ENCODE assay signal across 46 mouse cellular contexts in the genomic region with DNA sequence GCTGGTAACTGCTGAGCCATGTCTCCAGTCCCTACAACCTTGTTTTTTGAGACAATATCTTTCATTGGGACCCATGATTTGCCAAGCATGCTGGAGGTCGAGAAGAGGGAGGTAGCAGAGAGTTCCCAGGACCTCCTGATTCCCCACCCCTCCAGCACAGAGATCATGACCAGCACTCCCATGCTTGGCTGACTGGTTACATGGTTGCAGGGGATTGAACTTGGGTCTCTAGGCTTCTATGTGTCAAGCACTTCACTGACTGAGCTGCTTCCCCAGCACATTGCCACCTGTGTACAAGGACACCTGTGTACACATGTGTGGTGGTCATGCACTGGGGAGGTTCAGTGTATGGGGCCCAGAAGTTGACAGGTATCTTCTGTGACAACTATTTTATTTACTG. TPM values are rescaled to one million over a fixed set of nuclear protein-coding genes. Genes with fewer than 3 reads are reported as not detected.
"Had no signal": no experiment of that assay in that cellular context is flagged by ENCODE, and none has a peak within 500 bp of the region (broad histone marks: within the 10 kb centered on the region; RNA-seq: fewer than 3 reads in every experiment).

No protein-coding gene starts in this region.

- H3K27ac ChIP-seq: heart, embryonic 13.5 days; heart, embryonic 15.5 days; hindbrain, embryonic 10.5 days; hindbrain, embryonic 12.5 days; hindbrain, embryonic 13.5 days; hindbrain, embryonic 14.5 days; hindbrain, embryonic 15.5 days; hindbrain, postnatal 0 days; intestine, embryonic 15.5 days; kidney, embryonic 15.5 days; kidney, postnatal 0 days; layer of hippocampus, adult 2 months; left cerebral cortex, adult 2 months had no signal

- DNase-seq: heart, postnatal 10 days; heart, postnatal 4 days; kidney, adult 11 months; kidney, adult 18-20 months; kidney, adult 2 months; kidney, adult 8-10 months; kidney, adult 9 months; kidney, postnatal 10 days; kidney, postnatal 14 days; kidney, postnatal 25 days; kidney, postnatal 36 days; kidney, postnatal 4 days; layer of hippocampus, adult 9-11 months; layer of hippocampus, postnatal 36 days had no signal

- H3K9me3 ChIP-seq: hindbrain, embryonic 12.5 days; intestine, embryonic 15.5 days; kidney, embryonic 15.5 days had no signal

- H3K4me1 ChIP-seq: heart, embryonic 12.5 days; heart, embryonic 13.5 days; heart, embryonic 15.5 days; hindbrain, embryonic 10.5 days; hindbrain, embryonic 12.5 days; hindbrain, embryonic 13.5 days; hindbrain, embryonic 15.5 days; intestine, embryonic 15.5 days; kidney, embryonic 15.5 days had no signal

- H3K27me3 ChIP-seq: heart, embryonic 12.5 days; heart, embryonic 13.5 days; heart, embryonic 15.5 days; hindbrain, embryonic 12.5 days; hindbrain, embryonic 13.5 days; hindbrain, embryonic 15.5 days; intestine, embryonic 15.5 days; kidney, embryonic 15.5 days had no signal

- H3K36me3 ChIP-seq: heart, embryonic 12.5 days; heart, embryonic 13.5 days; heart, embryonic 15.5 days; hindbrain, embryonic 10.5 days; hindbrain, embryonic 12.5 days; hindbrain, embryonic 13.5 days; hindbrain, embryonic 15.5 days; intestine, embryonic 15.5 days; kidney, embryonic 15.5 days had no signal

- H3K4me3 ChIP-seq: heart, embryonic 12.5 days; heart, embryonic 13.5 days; heart, embryonic 15.5 days; hindbrain, embryonic 10.5 days; hindbrain, embryonic 12.5 days; hindbrain, embryonic 13.5 days; hindbrain, embryonic 15.5 days; intestine, embryonic 15.5 days; kidney, embryonic 15.5 days; layer of hippocampus, adult 2 months; left cerebral cortex, adult 2 months had no signal

RNA-seq across cellular contexts. Expression of a gene that starts 2.6 kb away (rescaled TPM):
- total RNA-seq: heart, postnatal 10 days; heart, postnatal 25 days; hindbrain, postnatal 0 days; layer of hippocampus, adult 18-20 months; layer of hippocampus, adult 2 months; layer of hippocampus, adult 8-10 months; layer of hippocampus, postnatal 10 days; layer of hippocampus, postnatal 14 days; layer of hippocampus, postnatal 25 days; layer of hippocampus, postnatal 36 days; left cerebral cortex, adult 18-20 months; left cerebral cortex, adult 2 months; left cerebral cortex, adult 8-10 months had no signal
- polyA plus RNA-seq: heart, embryonic 11.5 days; heart, embryonic 12.5 days; heart, embryonic 13.5 days; heart, embryonic 14.5 days; heart, embryonic 15.5 days; heart, postnatal 0 days; hindbrain, embryonic 10.5 days; hindbrain, embryonic 11.5 days; hindbrain, embryonic 12.5 days; hindbrain, embryonic 13.5 days; hindbrain, embryonic 14.5 days; hindbrain, embryonic 15.5 days; hindbrain, embryonic 16.5 days; inflammation-experienced regulatory T-cells, adult 6 months; intestine, embryonic 14.5 days; intestine, embryonic 15.5 days; large intestine, adult 2 months had no signal

RNA-seq across cellular contexts. Expression of a gene that starts 45.9 kb away (rescaled TPM):
- total RNA-seq: hindbrain, postnatal 0 days had no signal
- polyA plus RNA-seq: heart, embryonic 11.5 days; heart, embryonic 12.5 days; hindbrain, embryonic 10.5 days; hindbrain, embryonic 11.5 days; hindbrain, embryonic 12.5 days; hindbrain, embryonic 13.5 days had no signal

RNA-seq across cellular contexts. Expression of a gene that starts 58.5 kb away (rescaled TPM):
- total RNA-seq: heart, postnatal 10 days; heart, postnatal 25 days; heart, postnatal 4 days; hematopoietic stem cell, adult 5-6 weeks; hindbrain, postnatal 0 days; layer of hippocampus, adult 18-20 months; layer of hippocampus, adult 2 months; layer of hippocampus, adult 8-10 months; layer of hippocampus, postnatal 10 days; layer of hippocampus, postnatal 14 days; layer of hippocampus, postnatal 25 days; layer of hippocampus, postnatal 36 days; left cerebral cortex, adult 18-20 months; left cerebral cortex, adult 2 months; left cerebral cortex, adult 8-10 months had no signal
- polyA plus RNA-seq: heart, embryonic 11.5 days; heart, embryonic 12.5 days; heart, embryonic 13.5 days; heart, embryonic 14.5 days; heart, embryonic 15.5 days; heart, embryonic 16.5 days; heart, postnatal 0 days; hindbrain, embryonic 10.5 days; hindbrain, embryonic 11.5 days; hindbrain, embryonic 12.5 days; hindbrain, embryonic 13.5 days; hindbrain, embryonic 14.5 days; hindbrain, embryonic 15.5 days; hindbrain, embryonic 16.5 days; hindbrain, postnatal 0 days; inflammation-experienced regulatory T-cells, adult 6 months had no signal
